Mouse (Mus musculus) G1E (cell line): ENCODE measurements around the gene Dguok.

Experiments
- CTCF ChIP-seq: IDR thresholded peaks from 2 replicates; pipeline ENCODE4 v1.5.1; 2012; ENCODE audit warnings: low read depth, low read length, inconsistent platforms, mixed read lengths
- GATA1 ChIP-seq: IDR thresholded peaks from 2 replicates; pipeline ENCODE4 v1.6.1; 2012; ENCODE audit warnings: borderline replicate concordance, low read length, inconsistent platforms, mixed read lengths
- POLR2AphosphoS5 ChIP-seq: IDR thresholded peaks from 2 replicates; pipeline ENCODE4 v1.6.1; 2012; ENCODE audit warnings: low read depth, low read length, inconsistent platforms; ENCODE audit not compliant: insufficient replicate concordance
- TAL1 ChIP-seq: conservative IDR thresholded peaks from 2 replicates; pipeline ENCODE4 v1.6.1; 2012; ENCODE audit warnings: low read depth, low read length, inconsistent platforms, mixed read lengths

GRCm38 (mm10) chr6:83536028-83536794 is 29.4 kb upstream of the Dguok start, which contains the start of gene Actg2:
- TF ChIP-seq POLR2AphosphoS5 (no peak), CTCF (no peak), GATA1 (no peak), TAL1 (no peak)
